Mouse (Mus musculus): ENCODE results near the gene Zfp865. TPM values are rescaled to one million over a fixed set of nuclear protein-coding genes. Genes with fewer than 3 reads are reported as not detected.
A peak's percentile ranks its signal among the peaks of the same experiment; 100 is the strongest.
"Not testable (repeated sequence)": the region's sequence is repeated elsewhere in the genome, so short reads cannot be mapped to it uniquely, and the experiment has no call there.

Gene Zfp865
- total and polyA plus RNA-seq, 3 experiments = 23.7 to 67.1 (median 29.7) TPM

DNA sequence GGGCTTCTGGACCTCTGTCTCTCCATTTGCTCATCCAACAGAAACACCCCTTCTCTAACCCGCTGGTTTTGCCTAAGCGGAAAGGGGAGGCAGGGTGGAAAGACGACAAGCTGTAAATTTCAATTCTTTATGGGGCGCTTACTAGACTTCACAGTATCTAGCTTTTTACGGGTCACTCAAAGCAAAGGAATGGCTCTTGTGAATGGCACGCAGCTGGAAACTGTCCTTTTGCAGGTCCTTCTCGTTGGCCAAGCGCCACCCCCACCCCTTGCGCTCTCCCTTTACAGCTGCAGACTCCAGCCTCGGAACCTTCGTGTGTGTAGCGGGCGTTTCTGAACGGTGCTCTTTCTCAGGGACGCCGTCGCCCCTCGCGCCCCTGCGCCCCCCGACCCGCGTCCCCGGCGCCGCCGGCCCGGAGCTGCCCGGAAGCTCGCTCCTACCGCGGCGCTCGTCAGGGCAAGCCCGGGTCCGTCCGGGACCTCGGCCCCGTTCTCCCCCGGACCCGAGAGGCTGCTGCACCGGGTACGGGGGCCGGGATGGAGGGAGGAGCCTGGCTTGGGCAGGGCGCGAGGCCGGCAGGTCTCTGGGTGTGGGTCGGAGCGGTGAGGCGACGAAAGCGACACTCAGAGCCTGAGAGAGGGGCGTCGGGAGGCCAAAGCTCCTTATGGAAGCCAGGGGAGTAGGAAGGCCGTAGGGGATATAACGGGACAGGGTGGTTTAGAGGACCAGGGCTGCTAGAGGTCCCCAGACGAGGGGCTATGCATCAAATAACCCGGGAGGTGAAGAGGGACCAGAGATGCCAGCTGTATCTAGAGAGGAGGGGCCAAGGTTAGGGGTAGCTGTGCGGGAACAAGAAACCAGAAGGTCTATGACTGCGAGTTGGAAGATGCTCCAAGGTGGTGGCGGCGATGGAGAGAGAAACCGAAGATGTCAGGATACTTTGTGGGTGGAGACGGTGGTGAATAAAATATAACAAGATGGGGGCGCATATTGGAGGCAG lies 31.3 kb downstream of the Zfp865 start, which contains the start of gene Zfp580:
TSS of gene Zfp580 (plus strand) at position 346 of the 1,000 bp plus-strand sequence.
- DNase-seq = peak; percentile 86

DNA sequence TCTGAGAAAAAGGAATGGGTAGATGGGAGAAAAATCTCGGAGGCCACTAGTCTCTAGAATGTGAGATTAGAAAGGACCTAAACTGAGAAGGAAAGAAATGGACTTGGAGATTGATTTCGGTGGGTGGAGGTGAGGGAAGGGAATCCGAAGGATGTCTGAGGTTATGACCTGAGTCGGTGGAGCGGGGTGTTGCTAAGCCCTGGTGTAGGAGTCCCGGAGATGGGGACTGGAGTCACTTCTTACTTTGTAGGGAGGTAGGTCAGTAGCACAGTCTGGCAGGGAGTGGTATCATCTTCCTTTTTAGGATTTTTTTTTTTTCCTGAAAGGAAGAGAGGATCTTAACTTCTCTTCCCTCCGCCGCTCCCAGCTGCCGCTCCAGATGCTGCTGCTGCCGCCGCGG lies 32.3 kb downstream of the Zfp865 start:
- DNase-seq = no peak

GRCm38 (mm10) chr7:5052931-5053343 lies 32.8 kb downstream of the Zfp865 start:
- no peak for DNase-seq

- no peak for DNase-seq
These were observed 33.4 kb downstream of the Zfp865 start for GRCm38 (mm10) chr7:5053456-5054179.

DNA sequence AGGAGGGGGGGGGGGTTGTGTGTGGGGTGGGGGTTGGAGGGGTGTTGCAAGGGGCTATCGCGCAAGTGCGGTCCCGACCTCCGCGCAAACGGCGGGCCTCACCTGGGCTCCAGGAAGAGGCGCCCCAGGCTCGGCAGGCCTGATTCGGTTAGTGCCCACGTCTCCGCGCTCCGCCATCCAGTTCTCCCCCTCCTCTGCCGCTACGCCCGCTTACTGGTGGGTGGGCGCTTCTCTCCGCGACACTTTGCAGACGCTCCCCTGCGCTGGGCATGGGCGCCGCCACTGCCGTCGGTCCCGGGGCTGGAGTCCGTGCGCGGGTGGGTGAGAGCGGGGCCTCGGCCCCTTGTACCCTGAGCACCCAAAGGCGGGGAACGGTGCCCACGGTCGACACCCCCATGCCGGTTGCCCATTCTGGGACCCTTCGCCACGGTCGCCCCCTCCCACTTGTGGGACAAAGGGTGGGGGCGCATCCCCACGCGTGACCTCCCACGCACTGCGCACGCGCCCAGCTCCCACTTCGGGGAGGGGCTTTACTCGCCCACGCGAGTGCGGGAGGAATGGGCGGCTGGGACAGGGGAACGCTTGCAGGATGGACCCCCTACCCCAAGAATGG lies 36.6 kb downstream of the Zfp865 start:
- DNase-seq = no peak

DNA sequence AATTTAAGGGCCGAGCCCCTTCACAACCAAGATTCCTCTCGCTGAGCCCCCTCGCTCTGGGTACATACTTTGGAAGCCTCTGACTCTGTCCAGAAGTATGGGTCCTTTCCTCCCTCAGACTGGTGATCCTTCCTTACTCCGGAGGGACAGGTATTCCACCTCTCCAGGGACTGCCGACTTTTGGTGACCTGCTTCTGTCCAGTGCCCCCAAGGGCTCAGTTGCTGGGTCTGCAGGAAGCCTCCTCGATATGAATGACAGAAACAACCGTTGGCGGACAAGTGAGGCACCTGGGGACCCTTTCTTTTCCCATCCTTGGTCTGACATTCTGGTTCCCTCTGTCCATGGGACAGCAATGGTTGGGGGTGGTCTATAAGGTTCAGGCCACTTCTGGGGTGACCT lies 37.2 kb downstream of the Zfp865 start:
- DNase-seq = no peak

DNA sequence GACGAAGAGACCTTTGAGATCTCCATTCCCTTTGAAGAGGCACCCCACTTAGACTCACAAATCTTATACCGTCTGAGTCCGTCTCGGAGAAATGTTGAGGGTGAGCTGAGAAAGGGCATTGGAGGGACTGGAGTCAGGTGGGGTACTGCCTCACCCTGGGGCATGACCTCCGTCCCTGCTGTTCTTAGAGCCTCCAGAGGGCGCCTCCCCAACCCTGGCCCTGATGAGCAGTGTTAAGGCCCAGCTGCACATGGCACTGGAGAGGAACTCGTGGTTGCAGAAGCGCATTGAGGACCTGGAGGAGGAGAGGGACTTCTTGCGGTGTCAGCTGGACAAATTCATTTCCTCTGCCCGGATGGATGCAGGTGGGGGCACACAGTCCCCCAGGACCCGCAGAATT lies 37.6 kb downstream of the Zfp865 start:
- no peak for DNase-seq

DNA sequence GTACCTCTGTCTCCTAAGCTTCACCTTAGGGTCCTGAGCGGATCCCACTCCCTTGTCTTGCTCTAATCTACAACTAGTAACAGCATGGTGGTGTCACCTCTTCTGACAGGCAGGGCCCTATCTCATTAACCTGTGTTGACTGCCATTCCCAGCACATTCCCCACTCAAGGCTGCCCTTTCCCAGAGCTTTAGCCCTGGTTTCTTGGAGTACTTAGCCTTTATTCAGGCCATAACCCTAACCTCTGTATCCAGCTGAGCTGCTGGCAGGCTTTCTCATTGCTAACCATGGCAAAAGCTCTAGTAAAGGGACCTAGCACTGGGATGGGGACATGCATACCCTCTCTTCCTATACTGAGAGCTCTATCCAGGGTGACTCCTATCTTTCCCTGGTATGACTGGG lies 38.5 kb downstream of the Zfp865 start:
- DNase-seq = no peak

- no peak for DNase-seq
These were observed 39.2 kb downstream of the Zfp865 start for GRCm38 (mm10) chr7:5059421-5059820.

DNA sequence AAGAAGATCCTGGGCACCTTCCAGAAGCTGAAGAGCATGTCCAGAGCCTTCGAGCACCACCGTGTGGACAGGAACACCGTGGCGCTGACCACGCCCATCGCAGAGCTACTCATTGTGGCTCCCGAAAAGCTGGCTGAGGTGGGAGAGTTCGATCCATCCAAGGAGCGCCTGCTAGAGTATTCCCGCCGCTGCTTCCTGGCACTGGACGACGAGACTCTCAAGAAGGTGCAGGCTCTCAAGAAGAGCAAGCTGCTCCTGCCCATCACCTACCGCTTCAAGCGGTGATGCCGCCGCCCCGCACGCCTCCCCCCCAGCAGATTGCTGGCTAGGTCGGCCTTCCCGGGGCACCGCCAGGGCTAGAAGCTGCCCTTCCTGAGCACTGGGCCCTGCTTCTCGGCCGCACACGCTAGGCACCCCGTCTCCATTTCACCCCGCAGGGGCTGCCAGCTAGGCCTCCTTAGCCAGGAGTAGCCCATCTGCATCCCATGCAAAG lies 40.1 kb downstream of the Zfp865 start:
- DNase-seq = peak; percentile 85

DNA sequence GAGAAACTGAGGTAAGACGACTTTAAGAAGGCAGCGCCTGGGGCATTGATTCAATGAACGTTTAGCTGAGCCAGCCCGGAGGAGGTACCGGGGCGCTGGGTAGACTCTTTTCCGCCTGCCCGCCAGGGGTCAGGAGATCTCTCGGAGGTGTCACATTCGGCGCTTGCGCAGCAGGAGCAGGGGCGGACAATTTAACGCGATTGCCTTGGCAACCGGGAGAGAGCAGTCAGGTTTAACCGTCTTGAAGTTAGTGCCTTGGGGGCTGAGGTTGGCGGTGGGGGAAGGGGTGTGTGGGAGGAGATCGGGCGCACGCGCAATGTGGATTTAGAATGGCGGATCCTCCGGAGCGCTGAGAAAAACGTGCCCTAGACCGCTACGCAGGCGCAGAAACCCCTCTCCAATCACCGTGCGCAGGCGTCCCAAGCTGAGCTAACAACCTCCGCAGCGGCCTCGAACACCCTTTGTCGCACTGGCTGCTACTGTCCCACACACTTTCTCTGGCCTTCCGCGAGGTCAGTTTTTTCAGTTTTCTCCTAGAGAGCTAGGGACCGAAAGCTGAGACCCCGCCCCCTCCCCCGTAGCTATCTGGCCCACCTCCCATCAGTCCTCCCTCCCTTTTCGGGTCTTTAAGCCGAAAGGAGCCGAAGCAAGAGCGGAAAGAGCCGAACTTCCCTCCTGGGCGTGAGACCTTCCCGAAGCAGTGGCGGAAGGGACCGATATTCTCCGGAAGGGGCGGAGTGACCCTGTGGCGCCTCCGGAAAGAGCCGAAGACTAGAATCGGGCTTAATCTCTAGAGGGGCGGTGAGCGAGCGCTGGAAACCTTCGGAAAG lies 41.0 kb downstream of the Zfp865 start:
- peak; percentile 97 for DNase-seq

GRCm38 (mm10) chr7:5061774-5062359 lies 41.7 kb downstream of the Zfp865 start, which contains the start of gene U2af2:
Gene U2af2 (plus strand): TSS chr7:5062143.
- peak; percentile 96 for DNase-seq

GRCm38 (mm10) chr7:5062360-5063001 lies 42.3 kb downstream of the Zfp865 start:
- no peak for DNase-seq

- DNase-seq = no peak
These were observed 44.7 kb downstream of the Zfp865 start for GRCm38 (mm10) chr7:5064886-5065285.

GRCm38 (mm10) chr7:5073586-5073985 lies 53.4 kb downstream of the Zfp865 start:
- no peak for DNase-seq

- no peak for DNase-seq
These were observed 54.8 kb downstream of the Zfp865 start for GRCm38 (mm10) chr7:5074984-5075383.

DNA sequence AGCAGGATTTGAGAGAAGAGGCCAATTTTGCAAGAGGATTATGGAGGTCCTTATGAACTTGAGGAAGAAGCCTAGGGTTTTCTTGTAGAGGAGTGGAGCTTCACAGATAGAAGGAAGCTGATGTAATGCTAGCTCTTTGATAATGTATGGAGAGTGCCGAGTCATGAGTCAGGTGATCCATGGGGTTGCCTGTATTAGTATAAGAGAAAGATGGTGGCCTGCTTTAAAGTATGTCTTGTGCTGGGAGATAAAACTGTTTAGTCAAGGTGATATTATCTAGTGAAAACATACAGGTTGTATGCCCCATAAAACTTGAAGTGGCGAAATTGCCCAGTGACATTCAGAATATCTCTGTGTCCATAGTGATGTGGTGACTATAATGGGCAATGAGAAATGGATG lies 56.8 kb downstream of the Zfp865 start:
- DNase-seq = no peak

- not testable (repeated sequence) for DNase-seq
These were observed 59.3 kb downstream of the Zfp865 start for GRCm38 (mm10) chr7:5079365-5080009.

- peak; percentile 97 for DNase-seq
These were observed 60.0 kb downstream of the Zfp865 start, which contains the start of gene Epn1 for GRCm38 (mm10) chr7:5080010-5080751. Gene Epn1 (plus strand): TSS chr7:5080235.
